Mouse (Mus musculus) left cerebral cortex, postnatal 14 days (tissue): ENCODE measurements around the gene Gab1. TPM values are rescaled to one million over a fixed set of nuclear protein-coding genes. Genes with fewer than 3 reads are reported as not detected.

Experiments used
- DNase-seq, 2 experiments: peaks; one replicate each; pipeline ENCODE4 v3.0.0; 2021 to 2022; ENCODE audit warnings: low spot score in 2 of 2, mixed read lengths in 1 of 2
- intact Hi-C: fragments of 180-260 bp; cut with DNase I; formaldehyde crosslinking; loops from one replicate; pipeline ENCODE4 v1.15.1; 2025
- total RNA-seq, 2 experiments: library from RNA; stranded (reverse); gene quantifications; 2 replicates each; pipeline ENCODE4 v1.2.3; 2021

Gab1 gene
- total RNA-seq, 2 experiments from 2014 or later, result 12.3 to 14.9 TPM

DNA sequence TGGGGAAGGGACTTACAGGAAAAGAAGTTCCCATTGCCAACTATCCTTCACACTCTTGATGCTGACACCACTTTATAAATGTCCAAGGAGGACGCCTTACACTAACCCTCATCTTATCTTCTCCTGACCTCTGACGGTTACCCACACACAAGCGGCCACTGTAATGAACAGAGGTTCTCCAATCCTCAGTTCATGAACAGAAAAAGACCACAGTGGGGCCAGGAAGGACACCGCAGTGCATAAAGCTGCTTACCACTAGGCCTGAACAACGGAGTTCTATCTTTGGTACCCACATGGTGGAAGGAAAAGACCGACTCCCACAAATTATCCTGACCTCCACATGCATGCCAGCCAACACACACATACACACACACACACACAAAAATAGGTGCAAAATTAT lies 28.7 kb downstream of the Gab1 start:
- DNase-seq, result no peak
- intact Hi-C loops, result no loop called here

DNA sequence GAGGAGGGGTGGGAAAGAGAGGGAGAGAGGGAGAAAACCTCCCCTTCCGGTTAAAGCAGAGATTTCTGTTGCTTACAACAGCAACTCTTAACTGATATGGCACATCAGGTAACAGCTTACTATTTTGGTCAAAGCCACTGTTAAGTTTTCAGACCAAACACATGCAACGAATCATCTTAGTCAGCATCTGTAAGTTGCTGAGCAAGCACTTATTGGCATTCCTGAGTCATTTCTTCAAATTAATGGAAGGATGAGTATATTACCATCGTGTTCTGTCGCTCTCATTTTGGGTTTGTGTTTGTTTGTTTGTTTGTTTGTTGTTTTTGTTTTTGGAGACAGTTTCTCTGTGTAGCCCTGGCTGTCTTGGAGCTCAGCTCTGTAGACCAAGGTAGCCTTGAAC lies 30.3 kb downstream of the Gab1 start:
- DNase-seq, result no peak
- intact Hi-C loops, result no loop called here

DNA sequence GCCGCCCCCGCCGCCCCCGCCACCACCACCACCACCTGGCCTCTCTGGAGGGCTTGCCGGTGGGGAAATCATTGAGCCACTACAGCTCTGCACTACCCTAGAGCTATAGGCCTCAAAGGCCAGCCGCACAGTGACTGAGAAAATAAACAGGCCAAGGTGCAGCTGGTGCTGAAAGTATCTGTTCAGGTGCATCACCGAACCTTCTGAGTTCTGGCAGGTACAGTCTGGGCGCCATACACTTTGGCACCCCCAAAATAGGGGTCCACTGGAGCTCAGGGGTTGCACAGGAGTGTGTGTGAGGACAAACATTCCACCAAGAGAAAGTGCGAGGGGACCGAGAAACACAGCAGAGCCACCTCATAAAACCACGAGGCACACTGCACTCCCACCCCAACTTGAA lies 31.7 kb downstream of the Gab1 start:
- no peak for DNase-seq
- intact Hi-C loops, result no loop called here

DNA sequence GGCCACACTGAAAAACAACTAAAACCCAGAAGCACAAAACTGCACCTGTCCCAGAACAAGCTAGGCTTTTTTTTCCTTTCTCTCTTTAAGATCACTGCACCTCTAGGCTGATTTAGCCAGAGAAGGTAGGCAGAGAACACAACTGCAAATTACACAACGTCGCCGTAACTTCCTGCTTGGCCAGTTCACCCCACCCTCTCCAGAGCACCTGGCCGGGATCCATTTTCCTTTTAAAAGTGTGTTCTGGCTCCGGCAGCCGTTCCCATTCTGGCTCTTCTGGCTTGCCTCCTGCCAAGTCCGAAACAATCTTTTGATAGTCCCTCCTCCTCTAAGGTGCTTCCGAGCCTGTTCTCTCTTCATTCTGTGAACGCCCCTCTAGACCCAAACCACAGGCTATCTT lies 32.4 kb downstream of the Gab1 start:
- DNase-seq, result no peak
- intact Hi-C loops, result no loop called here

DNA sequence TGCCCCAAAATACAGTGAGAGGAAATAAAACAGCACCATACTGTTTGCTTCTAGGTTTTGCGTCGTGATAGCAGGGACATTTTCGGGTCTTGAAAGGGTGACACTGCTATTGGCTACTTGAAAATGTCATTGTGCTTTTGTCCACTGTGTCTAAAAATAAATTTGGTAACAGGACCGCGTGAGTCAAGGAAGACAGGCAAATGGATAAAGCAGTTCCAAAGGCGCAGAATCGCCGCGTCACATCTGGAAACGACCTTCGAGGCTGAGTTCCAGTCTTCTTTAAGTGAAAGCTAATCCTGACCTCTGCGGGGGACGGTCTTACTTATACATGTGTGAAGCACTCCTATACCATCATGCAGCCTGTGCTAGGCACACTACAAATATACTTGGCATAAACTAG lies 35.0 kb downstream of the Gab1 start:
- intact Hi-C loops, result no loop called here
- DNase-seq, result no peak

DNA sequence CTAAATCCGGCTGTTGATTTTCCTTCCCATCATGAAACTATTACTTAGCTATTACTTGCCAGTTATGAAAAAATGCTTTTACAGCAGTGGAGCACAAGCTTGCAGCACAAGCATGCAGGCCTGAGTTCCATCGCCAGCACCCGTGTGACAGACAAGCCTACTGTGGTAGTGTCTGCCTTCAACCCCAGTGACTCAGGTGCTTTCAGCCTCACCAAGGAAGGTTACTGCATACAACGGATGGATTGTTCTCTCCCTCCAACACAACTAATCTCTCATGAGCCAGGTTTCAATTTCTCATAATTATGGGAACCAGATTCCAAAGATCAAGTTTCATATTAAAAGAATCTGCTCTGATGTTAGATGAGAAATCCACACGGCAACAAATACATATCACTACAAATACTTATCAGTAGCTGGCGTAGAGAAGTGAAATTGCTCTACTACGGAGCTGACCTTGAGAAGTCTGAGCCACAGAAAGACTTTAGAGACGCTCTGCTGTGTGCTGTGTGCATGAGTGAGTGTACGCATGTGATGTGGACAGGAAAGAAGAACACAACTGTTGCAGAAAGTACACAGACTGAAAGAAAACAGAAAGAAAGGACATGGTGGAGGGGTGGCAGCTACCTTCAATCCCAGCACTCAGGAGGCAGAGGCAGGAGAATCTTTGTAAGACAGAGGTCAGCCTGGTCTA lies 36.4 kb downstream of the Gab1 start:
- DNase-seq, result no peak
- intact Hi-C loops, result no loop called here

DNA sequence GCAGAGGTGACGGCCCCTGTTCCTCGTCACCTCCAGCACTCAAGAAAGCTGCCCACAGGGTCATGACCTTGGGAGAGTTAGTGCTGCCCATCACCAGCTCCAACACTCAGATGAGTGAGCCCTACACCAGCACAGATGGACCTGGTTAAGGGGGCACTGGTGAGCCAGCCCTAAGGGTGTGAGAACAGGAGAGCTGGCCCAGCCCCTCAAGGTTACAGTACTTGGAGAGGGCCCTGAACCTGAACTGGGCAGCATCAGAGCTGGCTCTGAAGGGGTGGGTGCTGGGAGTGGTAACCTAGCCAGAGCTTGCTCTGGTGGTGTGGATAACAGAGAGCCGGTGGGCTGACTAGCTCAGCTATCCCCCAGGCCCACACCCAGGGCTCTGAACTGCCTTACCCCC lies 37.8 kb downstream of the Gab1 start:
- no peak for DNase-seq

DNA sequence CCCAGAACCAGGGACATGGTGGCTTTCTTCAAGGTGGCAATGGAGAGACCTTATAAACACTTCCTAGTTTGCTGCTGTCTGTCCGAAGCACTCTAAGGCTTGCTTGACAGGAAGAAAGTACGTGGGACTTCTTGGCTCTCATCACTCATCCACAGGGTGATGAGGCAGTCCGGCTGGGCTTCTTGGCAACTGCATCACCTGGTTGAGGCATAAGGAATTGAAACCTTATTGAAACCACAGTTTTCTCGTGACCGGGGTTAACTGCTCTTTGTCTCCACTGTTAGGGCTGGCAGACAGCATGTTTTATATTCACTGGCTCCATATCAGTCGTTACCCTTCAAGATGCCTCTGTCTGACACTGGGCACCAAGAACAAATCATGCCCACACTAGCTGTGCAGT lies 40.2 kb downstream of the Gab1 start:
- intact Hi-C loops, result no loop called here
- DNase-seq, result no peak

More for the DNA sequence above, 37.8 kb downstream of the Gab1 start:
- intact Hi-C loops, result no loop called here

DNA sequence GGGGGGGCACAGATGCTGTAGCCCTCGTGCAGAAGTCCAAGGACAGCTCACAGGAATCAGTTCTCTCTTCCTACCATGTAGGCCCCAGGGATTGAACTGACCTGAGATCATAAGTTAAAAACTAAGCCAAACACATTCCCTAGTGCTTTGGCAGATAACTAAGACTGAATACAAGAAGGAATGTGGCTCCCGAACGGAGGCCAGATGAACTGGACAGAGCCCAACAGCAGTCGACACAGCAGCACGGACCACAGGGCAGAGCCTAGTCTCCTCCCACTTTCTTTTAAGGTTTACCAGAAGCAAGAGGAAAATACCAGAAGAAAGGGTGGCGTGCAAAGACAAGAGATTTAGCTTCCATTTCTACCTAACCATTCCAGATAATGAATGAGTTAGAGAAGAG lies 42.1 kb downstream of the Gab1 start:
- intact Hi-C loops, result no loop called here
- DNase-seq, result no peak

DNA sequence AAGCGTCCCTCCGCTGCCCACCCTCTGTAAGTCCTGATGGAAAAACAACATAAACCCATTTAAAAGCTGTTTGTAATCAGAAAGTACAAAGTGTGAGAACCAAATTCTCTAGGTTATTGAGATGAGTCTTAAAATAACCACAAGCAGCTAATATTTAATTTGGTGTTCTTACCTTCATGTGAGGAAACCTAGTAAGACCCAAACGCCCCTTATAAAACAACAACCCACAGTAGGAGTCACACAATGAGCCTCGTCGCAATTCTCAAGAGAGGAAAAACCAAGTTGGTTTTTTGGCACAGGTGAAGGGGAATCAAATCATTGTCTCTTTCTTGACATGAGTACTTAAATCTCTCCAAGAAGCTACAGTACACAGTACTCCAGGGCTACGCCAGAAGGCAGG lies 44.9 kb downstream of the Gab1 start:
- intact Hi-C loops, result no loop called here
- no peak for DNase-seq

DNA sequence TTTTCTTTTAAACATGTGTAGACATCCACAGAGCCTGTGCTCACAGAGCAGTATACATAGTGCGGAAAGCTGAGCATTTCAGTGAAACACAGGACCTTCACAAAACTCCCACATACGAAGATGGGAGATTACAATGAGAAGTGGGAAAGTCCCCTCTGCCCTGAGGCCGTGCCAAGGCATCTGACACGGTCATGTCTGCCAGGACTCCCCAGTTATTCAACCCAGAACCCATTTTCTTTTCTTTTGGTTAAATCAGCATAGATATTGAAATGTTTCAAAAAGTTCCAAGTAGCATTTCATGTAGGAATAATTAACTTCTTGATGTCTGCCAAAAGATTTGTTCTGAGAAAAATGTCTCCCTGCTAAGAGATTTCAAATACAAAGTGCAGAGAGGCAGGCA lies 45.9 kb downstream of the Gab1 start:
- intact Hi-C loops, result no loop called here
- DNase-seq, result no peak

DNA sequence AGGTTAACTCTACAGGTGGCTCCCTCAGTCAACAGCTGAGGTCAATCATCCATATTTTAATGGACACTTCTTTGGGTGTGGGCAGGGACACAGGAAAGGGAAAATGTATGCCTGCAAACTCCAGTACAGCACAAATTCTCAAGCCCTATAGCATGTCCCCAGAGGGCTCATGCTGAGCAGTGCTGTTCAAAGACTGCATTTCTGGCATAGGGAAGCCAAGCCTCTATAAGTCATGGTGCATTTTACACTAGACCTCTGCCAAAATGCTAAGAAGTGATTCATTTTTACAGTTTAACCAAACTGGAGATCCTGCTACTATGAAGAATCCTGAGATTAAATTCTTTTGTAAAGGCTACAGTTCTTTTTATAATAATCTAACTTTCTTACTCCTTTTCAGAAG lies 47.8 kb downstream of the Gab1 start:
- no peak for DNase-seq
- intact Hi-C loops, result no loop called here

DNA sequence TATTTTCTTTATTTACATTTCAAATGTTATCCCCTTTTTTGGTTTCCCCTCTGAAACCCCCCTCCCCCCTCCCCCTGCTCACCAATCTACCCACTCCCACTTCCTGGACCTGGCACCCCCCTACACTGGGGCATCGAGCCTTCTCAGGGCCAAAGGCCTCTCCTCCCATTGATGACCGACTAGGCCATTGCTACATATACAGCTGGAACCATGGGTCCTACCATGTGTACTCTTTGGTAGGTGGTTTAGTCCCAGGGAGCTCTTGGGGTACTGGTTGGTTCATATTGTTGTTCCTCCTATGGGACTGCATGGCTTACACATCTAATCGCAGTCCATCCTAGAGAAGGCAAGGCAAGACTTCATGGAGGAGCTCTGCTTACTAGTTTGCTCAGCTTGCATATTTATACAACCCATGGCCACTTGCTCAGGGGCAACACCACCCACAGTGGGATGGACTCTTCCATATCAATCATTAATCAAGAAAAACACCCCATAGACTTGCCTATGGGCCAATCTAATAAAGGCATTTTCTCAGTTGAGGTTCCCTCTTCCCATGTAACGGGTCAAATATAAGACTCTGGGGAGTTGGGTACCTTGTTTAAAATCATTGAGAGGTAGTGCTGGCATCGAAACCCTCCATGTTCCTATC lies 48.3 kb downstream of the Gab1 start:
- intact Hi-C loops, result no loop called here
- no peak for DNase-seq

DNA sequence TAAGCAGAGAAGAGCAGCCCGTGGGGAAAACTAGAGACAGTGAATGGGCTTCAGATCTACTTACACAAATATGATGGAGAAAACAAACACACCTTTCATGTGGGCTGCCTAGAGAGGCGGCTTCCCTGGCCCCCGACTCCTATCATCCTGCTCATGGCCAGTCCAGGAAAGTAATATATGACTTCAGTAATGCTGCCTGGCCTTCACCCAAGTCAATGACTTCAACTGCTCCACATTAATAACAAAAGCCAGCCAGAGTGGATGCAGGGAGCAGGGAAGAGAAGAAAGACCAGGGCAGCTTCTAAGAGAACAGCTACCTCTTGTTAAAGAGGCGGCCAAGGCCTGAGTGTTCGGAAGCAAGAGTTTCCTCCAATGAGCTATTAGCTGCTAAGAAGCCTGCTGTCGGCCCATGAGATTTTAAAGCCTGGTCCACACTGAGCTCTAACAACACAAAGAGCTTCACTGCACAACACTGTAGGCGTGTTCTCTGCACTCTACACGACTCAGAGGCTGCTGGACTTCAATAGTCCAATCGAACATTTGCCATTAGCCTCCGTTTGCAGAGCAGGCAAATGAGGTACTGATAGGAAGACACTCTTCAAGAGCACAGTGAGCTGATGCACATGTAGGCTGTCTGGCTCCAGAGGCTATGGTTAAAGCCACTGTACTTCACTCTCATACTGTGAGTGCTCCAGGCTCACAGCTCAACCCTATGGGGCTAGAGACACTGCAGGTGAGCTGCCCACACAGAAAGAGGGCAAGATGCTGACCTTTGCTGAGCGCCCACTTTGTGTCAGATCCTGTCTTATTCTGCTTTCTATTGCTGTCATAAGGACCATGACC lies 49.4 kb downstream of the Gab1 start:
- DNase-seq, result no peak
- intact Hi-C loops, result no loop called here

DNA sequence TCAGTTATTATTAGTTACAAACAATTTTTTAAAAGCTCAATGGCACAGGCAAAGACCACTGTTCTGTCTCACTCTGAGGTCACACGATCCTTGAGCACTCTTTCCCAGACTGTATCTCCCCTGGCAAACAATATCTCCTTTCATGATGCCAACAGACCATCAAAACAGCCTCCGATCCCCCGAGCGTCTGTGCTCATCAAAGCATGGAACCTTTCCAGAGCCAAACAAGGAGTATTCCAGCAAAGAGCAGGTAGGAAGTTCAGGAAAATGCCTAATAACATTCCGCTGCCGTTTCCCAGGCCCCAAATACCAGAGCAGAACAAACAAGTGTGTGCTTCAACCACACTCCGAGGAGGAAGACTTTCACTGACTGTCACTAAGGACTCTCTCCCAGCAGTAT lies 50.2 kb downstream of the Gab1 start:
- no peak for DNase-seq
- intact Hi-C loops, result no loop called here

DNA sequence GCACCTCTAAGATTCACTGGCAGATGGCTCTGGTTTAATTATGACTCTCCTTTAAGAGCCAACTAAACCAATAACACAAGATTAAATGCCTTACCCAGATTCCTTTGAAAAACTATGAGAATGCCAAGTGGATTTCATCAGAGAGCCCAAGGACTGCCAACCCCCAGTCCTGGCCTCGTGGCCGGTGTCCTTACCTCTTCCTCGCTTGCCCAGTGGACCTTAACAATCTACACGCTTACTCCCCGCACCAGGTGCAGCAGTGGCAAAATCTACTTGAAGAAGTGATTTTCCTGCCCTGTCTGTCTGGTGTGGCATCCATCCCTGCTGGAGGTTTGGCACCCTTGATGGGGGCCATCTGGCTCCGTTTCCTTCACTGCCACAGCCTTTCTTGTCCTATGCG lies 53.3 kb downstream of the Gab1 start:
- intact Hi-C loops, result no loop called here
- no peak for DNase-seq

DNA sequence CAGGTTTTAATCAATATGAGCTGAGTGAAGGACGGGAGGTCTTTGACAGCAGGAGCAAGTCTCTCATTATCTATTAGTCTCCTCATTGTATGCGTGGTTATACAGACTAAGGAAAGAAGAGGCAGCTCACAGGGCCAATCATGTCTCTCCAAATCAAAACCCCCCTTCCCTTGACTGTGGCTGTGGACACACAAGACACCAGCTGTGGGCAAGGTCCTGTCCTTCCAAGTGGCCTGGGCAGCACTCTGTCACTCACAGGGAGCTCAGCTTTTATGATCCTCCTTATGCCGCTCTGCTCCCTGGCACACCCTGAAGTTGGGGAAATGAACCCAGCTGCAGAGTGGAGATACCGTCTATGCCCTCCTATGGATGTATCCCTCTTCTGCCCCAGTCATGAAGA lies 55.2 kb downstream of the Gab1 start:
- DNase-seq, result no peak
- intact Hi-C loops, result no loop called here

DNA sequence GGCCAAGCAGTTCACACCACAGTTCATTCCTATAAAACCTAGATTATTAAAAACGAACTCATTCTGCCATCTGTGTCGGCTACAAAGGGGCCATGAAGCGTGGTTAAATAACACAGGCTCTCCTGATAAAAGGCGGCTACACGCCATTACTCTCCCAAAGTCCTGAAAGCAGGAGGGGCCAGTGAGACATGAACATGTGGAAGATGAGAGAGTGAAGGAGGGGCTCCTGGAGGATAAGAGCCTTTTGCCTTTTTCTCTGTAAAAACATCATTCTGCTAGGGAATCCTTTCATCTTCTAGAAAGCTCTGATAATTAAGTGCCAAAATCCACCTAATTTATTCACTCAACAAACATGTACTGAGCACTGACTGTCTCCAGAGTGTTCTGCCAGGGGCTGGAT lies 55.9 kb downstream of the Gab1 start:
- DNase-seq, result no peak
- intact Hi-C loops, result no loop called here

DNA sequence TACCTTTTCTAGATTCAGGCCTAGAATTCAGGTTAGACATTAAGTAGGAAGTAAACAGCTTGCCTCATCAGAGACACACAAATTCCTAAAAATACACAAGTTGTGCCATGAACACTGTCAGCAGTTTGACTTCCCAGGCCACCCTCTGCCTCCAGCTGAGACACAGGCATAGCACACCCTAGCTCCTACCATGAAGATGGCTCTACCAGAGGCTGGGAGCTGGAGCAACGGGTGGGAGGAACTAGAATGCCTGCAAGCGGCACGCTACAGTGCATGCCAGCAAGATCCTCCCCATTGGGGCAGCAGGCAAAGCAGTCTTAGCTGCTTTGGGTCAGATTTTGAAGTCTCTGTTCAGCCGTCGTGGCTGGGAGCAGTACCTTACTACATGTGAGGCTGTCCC lies 57.1 kb downstream of the Gab1 start:
- DNase-seq, result no peak
- intact Hi-C loops, result no loop called here

DNA sequence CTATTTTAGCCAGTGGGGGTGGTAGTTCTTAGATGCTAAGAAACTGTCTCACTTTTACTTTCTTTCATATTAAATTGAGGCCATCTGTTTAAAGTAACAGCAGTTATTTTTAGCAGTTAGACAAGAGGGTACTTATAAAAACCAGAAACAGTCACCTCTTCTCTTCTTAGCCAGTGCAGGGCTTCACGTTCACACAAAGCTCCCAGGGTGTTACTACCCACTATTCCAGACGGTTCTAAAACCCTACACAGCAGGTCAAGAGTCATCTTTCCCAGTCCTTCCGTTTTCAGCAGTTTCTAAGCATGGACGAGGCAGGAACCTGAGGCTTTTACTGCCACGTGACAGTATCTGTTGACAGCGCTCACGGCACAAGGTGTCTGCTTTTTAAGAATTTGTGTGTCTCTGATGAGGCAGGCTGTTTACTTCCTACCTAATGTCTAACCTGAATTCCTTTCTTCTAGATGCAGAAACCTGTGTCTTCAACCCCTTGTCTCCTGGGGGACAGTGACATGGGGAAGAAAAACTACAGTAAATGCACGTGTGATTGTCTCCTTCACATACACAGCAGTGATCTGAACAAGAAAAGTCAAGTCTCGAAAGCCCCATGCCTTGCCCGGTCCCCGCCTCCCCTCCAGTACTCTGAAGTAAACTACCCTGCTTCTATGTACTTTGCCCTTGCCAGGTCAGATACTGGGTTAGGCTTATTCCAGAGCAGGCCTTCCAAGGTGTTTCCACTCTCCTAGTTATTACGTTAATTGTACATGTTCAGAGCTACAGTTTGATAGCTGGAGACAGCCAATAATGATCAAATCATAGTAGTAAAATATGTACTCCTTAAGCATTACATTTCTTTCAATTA lies 58.7 kb downstream of the Gab1 start:
- intact Hi-C loops, result no loop called here
- DNase-seq, result no peak
